Comparison of ENCODE assay signal across 26 mouse cellular contexts in genomic region chrX:152205486-152205885, GRCm38 (mm10). TPM values are rescaled to one million over a fixed set of nuclear protein-coding genes. Genes with fewer than 3 reads are reported as not detected.
DNase-seq lines count a peak whose midpoint lies in the region; ATAC-seq lines count a peak whose summit lies in the region.
"Had no signal": no experiment of that assay in that cellular context is flagged by ENCODE, and none has a peak within 500 bp of the region (broad histone marks: within the 10 kb centered on the region; RNA-seq: fewer than 3 reads in every experiment).

No protein-coding gene starts in this region.

- WGBS in kidney, embryonic 14.5 days, result 94% methylated on average over 1 of the region's 1 CpGs
- WGBS in liver, embryonic 16.5 days (ENCODE audit: insufficient replicate concordance), result 68% methylated on average over 1 of the region's 1 CpGs

- peaks cover 4% of the 10 kb centered on the region; the same call in 1 of the 2 replicates for H3K27me3 ChIP-seq in kidney, embryonic 14.5 days (ENCODE audit: control insufficient read depth, insufficient read depth, low read length)
- H3K27me3 ChIP-seq in liver, embryonic 16.5 days (ENCODE audit: control insufficient read depth, insufficient read depth, low read depth, low read length), result no peaks in the 10 kb centered on the region; the same call in 1 of the 2 replicates
- H3K27me3 ChIP-seq: CH12.LX had no signal

- DNase-seq in kidney, adult 11 months, result peak; percentile 35
- no peak for DNase-seq in kidney, postnatal 4 days
- DNase-seq in kidney, postnatal 14 days, result peak; percentile 11
- no peak for DNase-seq in liver
- DNase-seq: adrenal gland, postnatal 10 days; adrenal gland, postnatal 36 days; B cell, adult 2 months; cerebellum, adult 18-20 months; cerebellum, adult 9-10 months; cerebellum, postnatal 14 days; gastrocnemius, postnatal 10 days; gastrocnemius, postnatal 36 days; heart, adult 2 months; heart, postnatal 14 days; heart, postnatal 4 days had no signal

- H3K27ac ChIP-seq in kidney, embryonic 14.5 days (ENCODE audit: low read depth, low read length), result no peak overlapping the region
- no peak overlapping the region for H3K27ac ChIP-seq in liver, embryonic 16.5 days (ENCODE audit: low read length)
- H3K27ac ChIP-seq: forebrain, embryonic 10.5 days; forebrain, embryonic 13.5 days; heart, adult 2 months; heart, embryonic 10.5 days; heart, embryonic 13.5 days; hindbrain, embryonic 14.5 days had no signal

- H3K4me1 ChIP-seq in kidney, embryonic 14.5 days (ENCODE audit: control insufficient read depth, insufficient read depth, low read length), result peaks cover 8% of the 10 kb centered on the region; the same call in 1 of the 2 replicates
- H3K4me1 ChIP-seq in liver, embryonic 16.5 days (ENCODE audit: control insufficient read depth, low read depth, low read length), result no peaks in the 10 kb centered on the region
- H3K4me1 ChIP-seq: heart, embryonic 13.5 days had no signal

- H3K4me2 ChIP-seq in kidney, embryonic 14.5 days (replicated peaks; ENCODE audit: low read depth, low read length), result no peak overlapping the region
- H3K4me2 ChIP-seq in liver, embryonic 16.5 days (ENCODE audit: low read depth, low read length), result no peak overlapping the region
- H3K4me2 ChIP-seq: forebrain, embryonic 13.5 days; heart, embryonic 13.5 days; hindbrain, embryonic 14.5 days had no signal

- H3K36me3 ChIP-seq in kidney, embryonic 14.5 days (ENCODE audit: control insufficient read depth, insufficient read depth, low read length), result no peaks in the 10 kb centered on the region
- H3K36me3 ChIP-seq in liver, embryonic 16.5 days (ENCODE audit: control insufficient read depth, insufficient read depth), result no peaks in the 10 kb centered on the region
- H3K36me3 ChIP-seq: forebrain, embryonic 10.5 days; G1E had no signal

- H3K9ac ChIP-seq in kidney, embryonic 14.5 days (ENCODE audit: low read depth, low read length), result no peak overlapping the region
- no peak overlapping the region for H3K9ac ChIP-seq in liver, embryonic 16.5 days (ENCODE audit: low read depth, low read length)
- H3K9ac ChIP-seq: forebrain, embryonic 13.5 days; heart, embryonic 13.5 days; hindbrain, embryonic 14.5 days had no signal

- ATAC-seq in kidney, embryonic 14.5 days (ENCODE audit: low FRiP score, low TSS enrichment), result no peak
- peak; percentile 37; the same call in 1 of the 2 replicates for ATAC-seq in liver, embryonic 16.5 days (ENCODE audit: low read depth)
- ATAC-seq: forebrain, embryonic 13.5 days; forebrain, embryonic 16.5 days; Patski had no signal

- no peak overlapping the region for H3K4me3 ChIP-seq in kidney, embryonic 14.5 days (ENCODE audit: low read length)
- H3K4me3 ChIP-seq in liver, embryonic 16.5 days (ENCODE audit: low read depth, low read length), result no peak overlapping the region
- H3K4me3 ChIP-seq: forebrain, embryonic 10.5 days; forebrain, embryonic 13.5 days; heart, adult 2 months; heart, embryonic 10.5 days; heart, embryonic 13.5 days had no signal

- H3K9me3 ChIP-seq in kidney, embryonic 14.5 days (ENCODE audit: control insufficient read depth, low read length), result no peaks in the 10 kb centered on the region
- H3K9me3 ChIP-seq in liver, embryonic 16.5 days (replicated peaks; ENCODE audit: control insufficient read depth, low read length), result no peaks in the 10 kb centered on the region
- H3K9me3 ChIP-seq: forebrain, embryonic 10.5 days; forebrain, embryonic 13.5 days; G1E; heart, embryonic 10.5 days; heart, embryonic 13.5 days had no signal

RNA-seq across cellular contexts. Expression of gene Kdm5c, which starts 27.3 kb away (rescaled TPM):
- polyA plus RNA-seq in kidney, embryonic 14.5 days (2014; fragmentation: Nextera tagmentation; extraction: Ambion mirVana), result 39.4 and 42.5 TPM in 2 replicates
- 22.2 and 28.1 TPM in 2 replicates for polyA plus RNA-seq in liver, embryonic 16.5 days (2015; fragmentation: Nextera tagmentation; extraction: Ambion mirVana)

Comparison
In these comparisons a context has a peak if more than half of its experiments do, and no peak if none do; other contexts are left out.
1. DNase-seq: peak in kidney, adult 11 months (single experiment) and kidney, postnatal 14 days (single experiment); none in kidney, postnatal 4 days (0 of 2) and liver (single experiment).